Mouse (Mus musculus): Measurements from ENCODE around the gene Zfp978. TPM values are rescaled to one million over a fixed set of nuclear protein-coding genes. Genes with fewer than 3 reads are reported as not detected.
"Not testable (repeated sequence)": the region's sequence is repeated elsewhere in the genome, so short reads cannot be mapped to it uniquely, and the experiment has no call there.

The Zfp978 gene
- polyA plus RNA-seq, 1 experiment from 2014 or later = not detected

DNA sequence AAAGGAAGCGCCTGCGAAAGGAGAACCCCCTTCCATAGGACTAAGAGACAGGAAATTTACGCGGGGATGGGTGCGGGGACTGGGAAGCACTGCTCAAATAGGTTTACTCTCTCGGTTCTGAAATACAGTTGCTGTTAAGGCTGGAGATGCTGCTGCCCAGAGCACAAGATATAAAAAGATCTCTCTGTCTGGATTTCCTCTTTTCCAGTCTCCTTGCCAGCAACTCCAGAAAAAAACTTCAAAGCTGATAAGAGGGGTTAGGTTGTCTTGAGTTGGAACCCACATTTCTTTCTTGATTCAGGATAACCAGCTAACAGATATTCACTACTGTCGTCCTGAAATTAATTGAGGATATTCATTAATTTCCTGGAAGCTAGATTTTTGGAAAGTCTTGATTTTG is 57.2 kb downstream of the Zfp978 start:
- ATAC-seq; H3K36me3 ChIP-seq (ENCODE audit: control insufficient read depth, insufficient read depth, low read length); H3K9ac ChIP-seq (ENCODE audit: low read depth, low read length); H3K4me3 ChIP-seq (ENCODE audit: low read depth, low read length); H3K27ac ChIP-seq (ENCODE audit: low read length); H3K4me2 ChIP-seq (ENCODE audit: low read length); H3K27me3 ChIP-seq (ENCODE audit: control insufficient read depth, insufficient read depth, low read depth, low read length); H3K4me1 ChIP-seq (ENCODE audit: control insufficient read depth, insufficient read depth, low read length): not testable (repeated sequence)
- H3K9me3 ChIP-seq (replicated peaks; ENCODE audit: control insufficient read depth, low read length, poor library complexity, severe bottlenecking) = peaks cover 56% of the 10 kb centered on the region
- WGBS = 59% methylated on average over 7 of the region's 7 CpGs

DNA sequence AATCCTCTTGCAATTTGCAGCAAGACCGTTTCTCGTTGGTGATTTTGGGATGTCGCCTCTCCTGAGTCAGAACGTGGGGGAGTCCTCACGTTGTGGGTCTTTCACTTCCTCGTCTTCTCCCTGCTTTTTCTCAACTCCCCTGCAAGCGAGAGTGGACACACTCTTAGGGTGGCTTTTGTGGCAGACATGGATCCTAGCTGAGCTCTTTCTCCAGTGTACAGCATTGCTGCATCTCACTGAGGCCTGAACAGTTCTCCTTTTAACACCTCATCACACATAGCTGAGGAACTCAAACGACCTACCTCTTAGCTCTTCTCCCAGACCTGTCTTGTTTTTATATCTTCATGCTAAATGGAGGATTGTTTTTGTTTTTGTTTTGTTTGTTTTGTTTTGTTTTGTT is 58.1 kb downstream of the Zfp978 start:
- not testable (repeated sequence) for ATAC-seq
- 85% methylated on average over 8 of the region's 8 CpGs for WGBS

DNA sequence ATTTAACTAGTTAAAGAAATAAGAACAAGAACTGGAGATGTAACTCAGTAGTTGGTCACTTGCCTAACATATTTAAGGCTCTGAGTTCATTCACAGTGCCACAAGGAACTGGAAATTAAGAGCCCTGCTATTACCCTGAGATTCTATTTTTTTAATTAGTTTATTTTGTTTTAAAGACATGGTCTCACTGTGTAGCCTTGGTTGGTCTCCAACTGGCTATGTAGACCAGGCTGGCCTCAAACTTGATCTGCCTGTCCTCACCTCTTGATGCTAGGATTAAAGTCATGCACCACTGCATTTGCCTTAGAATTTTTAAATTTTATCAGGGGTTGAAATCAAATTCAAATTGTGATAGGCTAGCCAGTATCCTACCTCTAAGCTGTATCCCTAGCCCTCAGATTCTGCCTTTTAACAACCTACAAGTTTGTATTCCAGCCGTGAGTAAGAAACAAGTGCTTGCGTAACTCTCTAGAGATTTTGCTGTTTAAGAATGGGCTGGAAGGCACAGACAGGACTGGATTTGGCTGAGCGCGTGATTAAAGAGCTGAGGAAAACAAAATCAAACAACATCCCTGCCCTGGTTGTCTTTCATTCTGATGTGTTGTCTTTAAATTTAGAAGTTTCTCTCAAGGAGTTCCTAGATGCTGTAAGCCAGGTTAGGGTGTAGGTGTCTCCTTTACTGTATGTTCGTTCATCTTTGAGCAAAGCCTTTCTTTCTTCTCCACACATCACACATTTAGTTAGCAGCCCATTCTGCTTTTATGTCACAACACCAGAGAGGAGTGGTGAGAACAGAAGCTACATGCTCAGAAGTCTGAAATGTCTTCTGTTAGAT is 58.9 kb downstream of the Zfp978 start:
- not testable (repeated sequence) for H3K4me3 ChIP-seq (ENCODE audit: low read depth, low read length); H3K4me2 ChIP-seq (ENCODE audit: low read length); H3K4me1 ChIP-seq (ENCODE audit: control insufficient read depth, insufficient read depth, low read length); H3K27me3 ChIP-seq (ENCODE audit: control insufficient read depth, insufficient read depth, low read depth, low read length); H3K27ac ChIP-seq (ENCODE audit: low read length); H3K9ac ChIP-seq (ENCODE audit: low read depth, low read length); ATAC-seq; H3K36me3 ChIP-seq (ENCODE audit: control insufficient read depth, insufficient read depth, low read length)
- peaks cover 64% of the 10 kb centered on the region for H3K9me3 ChIP-seq (replicated peaks; ENCODE audit: control insufficient read depth, low read length, poor library complexity, severe bottlenecking)
- WGBS = 81% methylated on average over 5 of the region's 5 CpGs

More for the DNA sequence above, 58.1 kb downstream of the Zfp978 start:
- H3K9ac ChIP-seq (ENCODE audit: low read depth, low read length); H3K27me3 ChIP-seq (ENCODE audit: control insufficient read depth, insufficient read depth, low read depth, low read length); H3K4me1 ChIP-seq (ENCODE audit: control insufficient read depth, insufficient read depth, low read length); H3K27ac ChIP-seq (ENCODE audit: low read length); H3K4me2 ChIP-seq (ENCODE audit: low read length); H3K36me3 ChIP-seq (ENCODE audit: control insufficient read depth, insufficient read depth, low read length); H3K4me3 ChIP-seq (ENCODE audit: low read depth, low read length): not testable (repeated sequence)
- H3K9me3 ChIP-seq (replicated peaks; ENCODE audit: control insufficient read depth, low read length, poor library complexity, severe bottlenecking) = peaks cover 62% of the 10 kb centered on the region

DNA sequence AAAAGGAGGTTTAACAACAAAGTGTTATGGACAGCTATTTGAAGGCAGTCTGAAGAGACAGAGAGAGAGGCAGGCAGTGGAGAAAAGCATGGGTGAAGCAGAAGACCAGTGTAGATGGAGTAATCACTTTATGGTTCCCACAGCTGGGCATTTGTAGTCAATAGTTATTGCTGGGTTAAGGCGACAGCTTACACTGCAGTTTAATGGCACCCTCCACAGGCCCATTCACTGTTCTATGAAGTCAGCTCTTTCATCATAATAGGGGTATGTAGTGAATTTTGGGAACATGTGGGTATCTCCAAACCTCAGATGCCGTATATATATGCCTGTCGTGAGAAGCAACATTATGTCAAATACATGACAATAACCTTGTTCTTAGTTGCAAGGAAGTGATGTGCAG is 59.7 kb downstream of the Zfp978 start:
- Histone ChIP-seq H3K9ac (ENCODE audit: low read depth, low read length) (no peak overlapping the region), H3K4me2 (ENCODE audit: low read length) (no peak overlapping the region), H3K9me3 (replicated peaks; ENCODE audit: control insufficient read depth, low read length, poor library complexity, severe bottlenecking) (peaks cover 72% of the 10 kb centered on the region), H3K4me1 (ENCODE audit: control insufficient read depth, insufficient read depth, low read length) (no peaks in the 10 kb centered on the region), H3K27me3 (ENCODE audit: control insufficient read depth, insufficient read depth, low read depth, low read length) (no peaks in the 10 kb centered on the region), H3K27ac (ENCODE audit: low read length) (no peak overlapping the region), H3K36me3 (ENCODE audit: control insufficient read depth, insufficient read depth, low read length) (no peaks in the 10 kb centered on the region), H3K4me3 (ENCODE audit: low read depth, low read length) (no peak overlapping the region)
- ATAC-seq = no peak
- 72% methylated on average over 3 of the region's 3 CpGs for WGBS

DNA sequence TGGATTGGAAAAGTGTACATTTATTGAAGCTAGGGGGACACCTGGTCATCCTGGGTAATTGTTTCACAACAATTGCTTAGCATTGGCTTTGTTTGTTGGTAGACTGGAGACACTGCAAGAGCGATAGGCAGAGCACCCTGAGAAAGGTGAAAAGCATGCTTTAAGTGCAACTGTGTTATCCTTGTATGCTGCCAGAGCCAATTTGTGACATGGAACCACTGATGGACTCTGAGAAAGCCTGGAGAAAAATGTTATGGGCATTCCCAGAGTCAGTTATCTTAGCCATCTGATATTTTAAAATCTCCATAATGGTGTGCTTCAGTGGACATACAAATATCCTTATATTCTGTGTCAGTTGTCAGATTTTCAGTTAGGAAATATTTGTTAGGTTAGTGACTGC is 60.2 kb downstream of the Zfp978 start:
- not testable (repeated sequence) for H3K27ac ChIP-seq (ENCODE audit: low read length); H3K4me3 ChIP-seq (ENCODE audit: low read depth, low read length); H3K4me2 ChIP-seq (ENCODE audit: low read length); H3K36me3 ChIP-seq (ENCODE audit: control insufficient read depth, insufficient read depth, low read length); H3K4me1 ChIP-seq (ENCODE audit: control insufficient read depth, insufficient read depth, low read length); H3K27me3 ChIP-seq (ENCODE audit: control insufficient read depth, insufficient read depth, low read depth, low read length); H3K9ac ChIP-seq (ENCODE audit: low read depth, low read length); ATAC-seq
- 30% methylated on average over 1 of the region's 1 CpGs for WGBS
- peaks cover 70% of the 10 kb centered on the region for H3K9me3 ChIP-seq (replicated peaks; ENCODE audit: control insufficient read depth, low read length, poor library complexity, severe bottlenecking)

DNA sequence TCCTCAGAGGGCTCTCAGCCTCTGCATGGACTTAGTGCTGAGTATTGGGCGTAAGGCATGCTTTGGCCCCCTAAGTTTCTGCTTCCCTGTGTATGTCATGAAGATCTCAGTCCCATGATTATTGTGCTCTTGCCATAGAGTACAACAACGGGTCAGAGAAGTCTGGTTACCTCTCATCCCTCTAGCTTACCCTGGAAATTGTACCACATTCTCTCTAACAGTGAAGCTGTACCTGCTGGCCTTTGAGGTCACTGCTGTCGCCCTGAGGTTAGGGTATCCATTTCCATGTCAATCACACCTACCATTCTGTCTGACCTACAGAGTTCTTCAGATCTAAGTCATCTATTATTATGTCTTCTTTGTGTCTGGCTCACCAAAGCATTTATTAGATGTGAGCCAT is 62.0 kb downstream of the Zfp978 start:
- H3K27me3 ChIP-seq (ENCODE audit: control insufficient read depth, insufficient read depth, low read depth, low read length) = no peaks in the 10 kb centered on the region
- WGBS = 51% methylated on average over 3 of the region's 3 CpGs

DNA sequence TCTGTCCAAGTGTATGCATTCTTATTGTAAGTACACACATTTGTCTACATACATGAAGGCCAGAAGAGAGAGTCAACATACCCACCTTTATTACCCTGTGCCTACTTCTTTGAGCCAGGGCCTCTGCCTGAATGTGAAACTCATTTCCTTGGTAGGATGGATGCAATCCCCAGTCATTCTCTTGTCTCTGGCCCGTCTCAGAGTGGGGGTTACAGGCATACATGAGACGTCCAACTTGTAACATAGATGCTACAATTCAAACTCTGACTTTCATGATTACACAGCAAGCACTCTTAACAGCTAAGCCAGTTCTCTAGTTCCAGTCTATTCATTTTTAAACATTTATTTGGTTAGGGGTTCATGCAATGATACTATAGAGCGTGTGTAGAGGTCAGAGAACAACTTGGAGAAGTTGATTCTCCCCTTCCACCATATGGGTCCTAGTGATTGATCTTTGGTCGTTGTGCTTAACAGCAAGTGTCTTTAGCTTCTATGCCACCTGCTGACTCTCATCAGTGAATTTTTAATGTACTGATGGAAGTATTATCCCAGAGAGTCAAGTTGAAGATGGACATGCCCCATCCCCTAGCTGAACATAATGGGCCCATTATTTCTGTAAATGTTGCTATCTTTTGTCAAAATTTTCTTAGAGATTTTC is 62.7 kb downstream of the Zfp978 start:
- ATAC-seq = no peak
- WGBS = 59% methylated on average over 4 of the region's 4 CpGs

More for the DNA sequence above, 62.0 kb downstream of the Zfp978 start:
- Histone ChIP-seq H3K4me1 (ENCODE audit: control insufficient read depth, insufficient read depth, low read length) (no peaks in the 10 kb centered on the region), H3K9me3 (replicated peaks; ENCODE audit: control insufficient read depth, low read length, poor library complexity, severe bottlenecking) (peaks cover 53% of the 10 kb centered on the region), H3K27ac (ENCODE audit: low read length) (no peak overlapping the region), H3K4me2 (ENCODE audit: low read length) (no peak overlapping the region), H3K4me3 (ENCODE audit: low read depth, low read length) (no peak overlapping the region), H3K9ac (ENCODE audit: low read depth, low read length) (no peak overlapping the region), H3K36me3 (ENCODE audit: control insufficient read depth, insufficient read depth, low read length) (no peaks in the 10 kb centered on the region)
- ATAC-seq = no peak

DNA sequence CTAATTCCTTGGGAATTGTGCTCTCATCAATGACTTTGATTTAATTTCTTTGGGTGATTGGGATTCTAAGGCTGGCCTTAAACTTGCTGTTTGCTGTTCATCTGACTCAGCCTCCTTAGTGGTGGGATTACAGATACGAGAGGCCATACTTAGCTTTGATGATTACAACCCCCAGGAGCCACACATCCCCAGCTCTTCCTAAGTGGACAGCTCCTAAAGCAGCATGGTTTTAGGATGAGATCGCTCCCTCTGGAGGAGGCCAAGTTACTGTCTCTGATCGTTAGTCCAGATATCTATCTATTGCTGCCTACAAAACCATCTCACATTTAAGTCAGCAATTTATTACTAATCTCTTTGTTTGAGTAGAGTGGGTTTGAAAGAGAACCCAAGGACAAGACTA is 63.3 kb downstream of the Zfp978 start:
- not testable (repeated sequence) for H3K4me3 ChIP-seq (ENCODE audit: low read depth, low read length); H3K9ac ChIP-seq (ENCODE audit: low read depth, low read length); H3K36me3 ChIP-seq (ENCODE audit: control insufficient read depth, insufficient read depth, low read length); H3K4me2 ChIP-seq (ENCODE audit: low read length); H3K27me3 ChIP-seq (ENCODE audit: control insufficient read depth, insufficient read depth, low read depth, low read length); H3K4me1 ChIP-seq (ENCODE audit: control insufficient read depth, insufficient read depth, low read length); H3K27ac ChIP-seq (ENCODE audit: low read length); ATAC-seq
- peaks cover 54% of the 10 kb centered on the region for H3K9me3 ChIP-seq (replicated peaks; ENCODE audit: control insufficient read depth, low read length, poor library complexity, severe bottlenecking)
- WGBS = 54% methylated on average over 3 of the region's 3 CpGs

More for the DNA sequence above, 62.7 kb downstream of the Zfp978 start:
- H3K4me1 ChIP-seq (ENCODE audit: control insufficient read depth, insufficient read depth, low read length) = no peaks in the 10 kb centered on the region
- H3K36me3 ChIP-seq (ENCODE audit: control insufficient read depth, insufficient read depth, low read length) = no peaks in the 10 kb centered on the region
- H3K27me3 ChIP-seq (ENCODE audit: control insufficient read depth, insufficient read depth, low read depth, low read length) = no peaks in the 10 kb centered on the region
- no peak overlapping the region for H3K4me2 ChIP-seq (ENCODE audit: low read length)
- H3K4me3 ChIP-seq (ENCODE audit: low read depth, low read length) = no peak overlapping the region
- peaks cover 52% of the 10 kb centered on the region for H3K9me3 ChIP-seq (replicated peaks; ENCODE audit: control insufficient read depth, low read length, poor library complexity, severe bottlenecking)
- no peak overlapping the region for H3K27ac ChIP-seq (ENCODE audit: low read length)
- no peak overlapping the region for H3K9ac ChIP-seq (ENCODE audit: low read depth, low read length)

DNA sequence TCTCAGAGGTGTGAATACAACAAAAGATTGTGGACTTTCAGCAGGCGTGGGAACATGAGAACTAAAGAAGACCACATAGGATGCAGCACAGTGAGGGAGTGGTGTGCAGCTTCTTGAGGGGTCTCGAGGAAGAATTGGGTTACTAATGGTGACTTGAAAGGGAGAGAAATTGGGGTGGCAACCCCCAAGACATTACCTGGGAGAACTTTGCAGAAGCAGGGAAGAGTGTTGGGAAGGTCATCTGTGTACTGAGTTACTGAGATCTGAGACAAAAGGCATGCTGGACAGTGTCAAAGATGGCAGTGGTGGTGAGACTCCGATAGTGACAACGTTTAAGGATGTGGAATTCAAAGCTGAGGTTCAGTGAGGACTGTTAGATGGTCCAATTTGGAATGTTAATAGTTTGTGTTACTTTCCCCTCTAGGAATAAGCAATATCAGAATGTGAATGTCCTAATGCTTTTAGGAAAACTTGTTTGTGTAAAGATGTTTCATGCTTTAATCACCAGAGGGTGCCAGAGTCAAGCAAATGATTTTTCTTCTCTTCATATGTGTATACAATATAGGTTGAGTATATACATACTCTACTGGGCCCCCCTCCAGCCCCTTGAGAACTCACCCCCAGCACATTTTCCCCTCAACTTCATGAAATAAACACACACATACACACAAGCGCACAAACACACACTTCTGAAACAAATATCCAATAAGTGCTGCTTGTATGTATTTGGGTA is 64.7 kb downstream of the Zfp978 start:
- peaks cover 55% of the 10 kb centered on the region for H3K9me3 ChIP-seq (replicated peaks; ENCODE audit: control insufficient read depth, low read length, poor library complexity, severe bottlenecking)
- not testable (repeated sequence) for H3K27ac ChIP-seq (ENCODE audit: low read length); H3K9ac ChIP-seq (ENCODE audit: low read depth, low read length); H3K27me3 ChIP-seq (ENCODE audit: control insufficient read depth, insufficient read depth, low read depth, low read length); H3K4me1 ChIP-seq (ENCODE audit: control insufficient read depth, insufficient read depth, low read length); H3K36me3 ChIP-seq (ENCODE audit: control insufficient read depth, insufficient read depth, low read length); H3K4me3 ChIP-seq (ENCODE audit: low read depth, low read length); H3K4me2 ChIP-seq (ENCODE audit: low read length)
- ATAC-seq = peak; percentile 44; the same call in 1 of the 2 replicates
- 53% methylated on average over 5 of the region's 5 CpGs for WGBS

Data from midbrain, embryonic 16.5 days (tissue).